Mouse (Mus musculus) gastrocnemius, adult 8-10 months (tissue): Measurements from ENCODE around the gene Sox5. TPM values are rescaled to one million over a fixed set of nuclear protein-coding genes. Genes with fewer than 3 reads are reported as not detected.
"Not testable (repeated sequence)": the region's sequence is repeated elsewhere in the genome, so short reads cannot be mapped to it uniquely, and the experiment has no call there.

ENCODE experiments used
- DNase-seq, 2 experiments: peaks; one replicate each; pipeline ENCODE4 v3.0.0; 2022; ENCODE audit warnings: low spot score in 2 of 2
- total RNA-seq, 4 experiments: library from RNA; stranded (reverse); gene quantifications; 2 replicates each; pipeline ENCODE4 v1.2.4; 2022

Gene Sox5
- total RNA-seq, 4 experiments from 2014 or later = 0.83 to 2.4 (median 0.96) TPM

GRCm38 (mm10) chr6:144197209-144198119 is 584.3 kb downstream of the Sox5 start:
- no peak for DNase-seq

GRCm38 (mm10) chr6:144195934-144196333 is 585.8 kb downstream of the Sox5 start:
- DNase-seq = no peak

- DNase-seq = no peak
Measured at GRCm38 (mm10) chr6:144183087-144183486, 598.7 kb downstream of the Sox5 start.

GRCm38 (mm10) chr6:144182429-144182828 is 599.3 kb downstream of the Sox5 start:
- not testable (repeated sequence) for DNase-seq

GRCm38 (mm10) chr6:144181083-144181866 is 600.5 kb downstream of the Sox5 start:
- DNase-seq = peak in 1 of 2 experiments; percentile 4

DNA sequence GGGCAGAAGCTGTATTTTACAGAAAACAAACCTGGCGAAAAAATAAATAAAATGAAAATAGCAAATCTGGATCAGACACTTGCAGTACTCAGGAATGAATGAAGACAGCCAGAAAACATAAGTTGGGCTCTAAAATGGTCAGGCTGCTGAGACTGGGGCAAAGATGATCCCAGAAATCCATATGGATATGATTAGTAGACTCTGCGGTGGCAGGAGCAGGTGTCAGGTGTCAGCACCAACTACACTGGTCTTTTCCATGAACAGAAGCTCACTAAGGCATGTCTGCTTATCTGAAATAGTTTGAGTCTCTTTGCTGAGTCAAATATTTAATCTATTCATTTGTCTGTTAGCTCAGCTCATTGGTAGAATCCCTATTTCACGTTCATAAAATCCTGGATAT is 602.7 kb downstream of the Sox5 start:
- DNase-seq = no peak

DNA sequence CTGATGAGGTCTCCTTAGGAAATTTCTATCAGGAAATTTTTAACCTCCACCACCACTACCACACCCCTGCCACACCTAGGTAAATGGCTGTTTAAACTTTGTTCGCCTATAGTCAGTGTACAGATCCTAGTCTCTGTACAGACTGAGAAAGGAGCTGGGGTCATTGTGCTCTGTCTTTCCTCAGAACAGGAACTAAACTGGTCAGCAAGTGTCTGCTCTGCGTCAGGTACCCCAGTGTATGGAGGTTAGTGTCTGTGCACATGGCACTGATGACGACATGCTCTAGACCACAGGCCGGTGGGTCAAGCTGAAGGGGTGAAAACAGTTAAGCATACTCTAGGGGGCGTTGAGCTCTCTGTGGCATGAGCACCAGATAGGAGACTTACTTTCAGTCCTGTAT is 605.1 kb downstream of the Sox5 start:
- DNase-seq = no peak

DNA sequence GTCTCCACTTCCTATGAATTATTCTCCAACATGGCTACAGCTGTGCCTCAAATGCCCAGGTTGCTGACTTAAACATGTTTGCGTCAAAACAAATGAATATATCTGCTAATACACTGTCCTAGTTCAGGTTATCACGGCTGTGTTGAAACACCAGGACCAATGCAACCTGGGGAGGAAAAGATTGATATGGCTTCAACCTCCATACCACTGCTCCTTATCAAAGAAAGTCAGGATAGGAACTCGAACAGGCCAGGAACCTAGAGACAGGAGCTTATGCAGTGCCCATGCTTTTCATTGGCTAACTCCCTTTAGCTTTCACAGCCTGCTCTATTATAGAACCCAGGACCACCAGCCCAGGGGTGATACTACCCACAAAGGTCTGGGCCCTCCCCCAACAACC is 606.2 kb downstream of the Sox5 start:
- no peak for DNase-seq

- no peak for DNase-seq
Measured at GRCm38 (mm10) chr6:144170541-144170940, 611.2 kb downstream of the Sox5 start.

DNA sequence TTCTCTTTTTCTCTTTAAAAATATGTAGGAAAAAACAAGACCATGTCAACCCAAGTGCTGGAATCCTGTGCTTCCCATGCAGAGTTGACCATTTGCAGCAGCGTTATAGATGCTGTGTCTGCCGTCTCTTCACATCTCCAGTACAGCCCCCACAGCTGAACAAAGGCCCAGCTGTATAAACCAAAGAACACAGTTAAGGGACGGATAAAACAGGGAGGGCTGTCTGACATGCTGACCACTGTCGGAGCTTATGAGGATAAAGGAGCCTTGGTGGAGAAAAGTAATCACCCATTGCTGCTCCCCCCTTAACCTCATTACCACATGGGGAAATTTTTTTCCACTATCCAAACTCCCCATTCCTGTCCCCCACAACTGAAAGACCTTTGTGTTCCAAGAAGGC is 612.0 kb downstream of the Sox5 start:
- no peak for DNase-seq

DNA sequence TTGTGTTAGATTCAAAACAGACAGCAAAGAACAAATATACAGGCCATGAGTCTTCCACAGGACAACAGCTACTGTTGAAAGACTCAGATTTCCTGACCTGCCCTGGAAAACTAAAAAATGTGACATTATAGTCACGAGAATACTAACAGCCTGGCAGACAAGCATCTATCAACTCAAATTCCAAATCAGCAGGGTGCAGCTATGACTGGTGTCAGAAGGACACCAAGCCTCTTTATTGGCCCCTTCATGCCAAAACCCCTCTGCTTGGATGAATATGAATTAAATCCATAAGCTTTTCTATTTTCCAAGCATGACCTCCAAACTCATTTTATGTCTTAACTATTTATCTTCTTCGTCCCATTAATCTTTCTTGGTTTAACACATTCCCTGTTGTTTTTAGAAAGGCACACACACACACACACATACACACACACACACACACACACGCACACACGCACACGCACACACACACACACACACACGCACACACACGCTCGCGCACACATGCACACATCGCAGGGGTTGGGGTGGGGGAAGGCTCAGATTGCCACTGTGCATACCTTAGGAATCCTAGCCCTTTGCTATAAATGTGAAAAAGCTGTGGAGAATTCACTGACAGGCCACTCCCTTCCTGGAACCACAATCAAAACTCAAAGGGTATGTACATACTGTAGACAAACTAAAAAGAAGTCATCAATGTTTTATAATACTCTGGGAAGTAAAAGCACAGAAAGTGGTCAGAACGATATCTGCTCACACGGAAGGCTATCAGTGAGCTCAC is 612.9 kb downstream of the Sox5 start:
- no peak for DNase-seq

DNA sequence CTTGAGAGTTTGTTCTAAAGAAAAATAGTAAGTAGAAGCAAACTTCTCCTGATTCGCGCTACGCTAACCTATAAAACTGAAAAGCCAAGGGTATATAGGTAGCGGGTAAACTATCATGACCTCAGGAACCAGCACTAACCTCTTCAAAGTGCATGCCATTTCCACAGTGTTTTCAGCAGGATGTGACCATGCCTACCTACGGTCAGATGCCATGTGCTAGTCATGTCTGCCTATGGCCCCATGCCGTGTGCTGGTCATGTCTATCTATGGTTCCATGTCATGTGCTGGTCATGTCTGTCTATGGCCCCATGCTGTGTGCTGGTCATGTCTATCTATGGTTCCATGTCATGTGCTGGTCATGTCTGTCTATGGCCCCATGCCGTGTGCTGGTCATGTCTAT is 614.7 kb downstream of the Sox5 start:
- no peak for DNase-seq

- no peak for DNase-seq
Measured at GRCm38 (mm10) chr6:144166651-144167050, 615.1 kb downstream of the Sox5 start.

- DNase-seq = no peak
Measured at GRCm38 (mm10) chr6:144166104-144166503, 615.7 kb downstream of the Sox5 start.

DNA sequence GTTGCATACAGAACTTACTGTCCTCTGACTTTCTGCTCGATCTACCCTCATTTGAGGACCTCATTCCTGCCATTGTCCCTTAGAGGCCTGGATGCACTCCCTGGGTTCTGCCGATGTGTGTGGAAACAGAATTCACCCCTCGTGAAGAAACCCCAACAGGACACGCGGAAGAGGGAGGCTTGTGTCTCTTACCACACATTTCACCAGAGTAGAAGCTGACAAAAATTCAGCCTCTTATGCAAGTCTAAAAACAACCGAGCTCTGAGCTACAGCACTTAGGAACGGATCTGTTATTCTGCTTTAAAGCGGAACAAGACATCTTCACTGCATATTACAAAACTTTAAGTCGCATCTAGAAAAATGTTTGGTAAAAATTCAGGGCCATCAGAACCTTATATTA is 618.3 kb downstream of the Sox5 start:
- no peak for DNase-seq

GRCm38 (mm10) chr6:144158637-144159036 is 623.1 kb downstream of the Sox5 start:
- DNase-seq = no peak

GRCm38 (mm10) chr6:144154892-144155424 is 626.8 kb downstream of the Sox5 start:
- no peak for DNase-seq

- no peak for DNase-seq
Measured at GRCm38 (mm10) chr6:144151957-144152356, 629.8 kb downstream of the Sox5 start.

DNA sequence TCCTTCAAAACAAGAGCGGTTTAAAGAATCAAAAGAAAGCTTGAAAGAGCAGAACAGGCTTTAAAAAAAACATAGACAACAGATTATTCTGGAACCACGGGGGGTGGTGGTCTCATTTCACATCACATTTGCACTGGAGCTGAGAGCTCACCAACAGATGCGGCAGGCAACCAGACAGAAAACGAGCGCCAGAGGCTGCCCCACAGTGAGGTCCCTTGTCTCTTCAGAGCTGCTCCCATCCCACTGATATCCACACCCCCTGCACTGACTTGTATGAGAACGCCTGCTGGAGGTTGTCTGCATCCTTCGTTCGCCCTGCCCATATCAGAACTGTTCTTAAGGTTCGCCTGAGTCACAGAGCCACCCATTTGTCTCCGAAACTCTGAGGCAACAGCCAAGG is 630.7 kb downstream of the Sox5 start:
- no peak for DNase-seq

GRCm38 (mm10) chr6:144137397-144137796 is 644.4 kb downstream of the Sox5 start:
- DNase-seq = no peak

DNA sequence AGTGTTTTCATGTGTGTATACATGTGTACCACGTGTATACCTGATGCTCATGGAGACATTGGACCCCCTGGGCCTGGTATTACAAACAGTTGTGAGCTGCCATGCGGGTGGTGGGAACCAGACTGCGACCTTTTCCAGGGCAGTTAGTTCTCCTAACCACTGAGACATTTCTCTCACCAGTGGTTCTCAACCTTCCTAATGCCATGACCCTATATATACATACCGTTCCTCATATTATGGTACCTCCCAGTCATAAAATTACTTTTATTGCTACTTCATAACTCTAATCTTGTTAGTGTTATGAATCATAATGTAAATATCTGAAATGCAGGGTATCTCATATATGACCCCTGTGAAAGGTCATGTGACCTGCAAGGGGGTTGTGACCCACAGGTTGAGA is 644.9 kb downstream of the Sox5 start:
- no peak for DNase-seq
